Mouse (Mus musculus) spleen, embryonic (tissue): ENCODE results near the gene Pi4k2a.
"Not testable (repeated sequence)": the region's sequence is repeated elsewhere in the genome, so short reads cannot be mapped to it uniquely, and the experiment has no call there.

ENCODE experiments used
- CTCF ChIA-PET: fragments of 350-600 bp; sonication (Branson Sonifier 250); formaldehyde crosslinking; loops from one replicate; lab custom pipeline; 2022; lab: Charles Lee

Pi4k2a gene

DNA sequence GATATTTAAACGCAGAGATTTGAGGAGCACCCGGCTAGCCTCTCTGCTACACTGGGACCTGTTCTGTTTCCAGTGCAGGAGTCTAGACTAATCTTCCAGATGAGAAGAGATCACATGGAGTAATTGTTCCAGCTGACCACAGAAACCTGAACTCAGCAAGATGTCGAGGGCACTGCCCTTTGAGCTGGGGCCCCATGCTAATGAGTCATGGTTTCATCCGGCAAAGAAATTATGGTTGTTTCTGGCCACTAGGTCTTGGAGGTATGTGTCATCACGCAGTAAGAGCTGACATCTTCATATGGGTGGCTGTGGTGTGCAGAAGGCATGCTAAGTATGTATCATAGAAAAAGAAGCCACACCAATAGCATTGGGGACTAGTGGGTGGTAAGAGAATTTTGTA is 10.3 kb upstream of the Pi4k2a start:
- CTCF ChIA-PET, result interaction anchor here (0.6 kb wide), 1 partner anchor 985 kb away, joined by 3 read pairs; no protein-coding TSS in a partner anchor

- CTCF ChIA-PET, result interaction anchor here (0.6 kb wide), 1 partner anchor 986 kb away, joined by 3 read pairs; no protein-coding TSS in a partner anchor
These were observed 9.8 kb upstream of the Pi4k2a start for GRCm38 (mm10) chr19:42080469-42080868.

GRCm38 (mm10) chr19:42081613-42082012 is 8.7 kb upstream of the Pi4k2a start:
- CTCF ChIA-PET, result not testable (repeated sequence)

DNA sequence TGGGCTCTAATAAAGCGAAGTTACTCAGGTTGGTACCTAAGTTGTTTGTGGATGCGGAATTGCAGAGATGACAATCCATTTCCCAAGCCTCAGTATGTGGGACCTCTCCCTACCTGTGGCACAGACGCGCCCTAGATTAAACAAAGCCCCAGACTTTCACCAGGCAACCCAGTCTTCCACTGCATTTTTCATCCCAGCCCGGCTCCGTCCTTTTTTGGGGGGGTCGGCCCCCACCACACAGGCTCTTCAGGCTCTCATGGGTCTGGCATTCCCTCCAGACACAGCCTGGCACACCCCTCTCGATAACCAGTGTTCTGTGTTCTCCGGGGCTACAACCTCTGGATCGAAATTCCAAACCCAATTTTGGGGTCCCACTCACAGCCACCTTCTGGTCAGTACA is 4.6 kb upstream of the Pi4k2a start:
- CTCF ChIA-PET, result no interaction called here

DNA sequence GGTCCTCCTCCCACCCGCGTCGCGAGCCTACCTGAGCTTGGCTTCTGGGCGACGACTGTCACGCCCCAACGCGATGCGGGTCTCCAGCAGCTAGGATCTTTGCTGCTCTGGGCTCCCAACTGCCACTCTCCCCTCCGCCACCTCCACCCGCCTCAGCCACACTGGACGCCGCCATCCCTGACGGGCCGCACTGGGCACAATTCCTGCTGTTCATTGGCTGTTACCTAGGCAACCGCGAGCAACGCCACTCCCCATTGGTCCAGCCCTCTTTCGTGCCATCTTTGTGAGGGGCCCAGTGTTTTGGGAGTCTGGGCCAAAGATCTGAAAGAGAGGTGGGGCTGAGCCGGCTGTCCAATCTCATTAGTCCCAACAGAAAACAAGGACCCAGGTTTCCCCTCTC is 4.1 kb upstream of the Pi4k2a start, which contains the start of gene Morn4:
Gene Morn4 (minus strand): TSS at position 192 of the 400 bp plus-strand sequence.
- CTCF ChIA-PET, result interaction anchor here (1.6 kb wide), 1 partner anchor 43 kb away, joined by 4 read pairs; no protein-coding TSS in a partner anchor

DNA sequence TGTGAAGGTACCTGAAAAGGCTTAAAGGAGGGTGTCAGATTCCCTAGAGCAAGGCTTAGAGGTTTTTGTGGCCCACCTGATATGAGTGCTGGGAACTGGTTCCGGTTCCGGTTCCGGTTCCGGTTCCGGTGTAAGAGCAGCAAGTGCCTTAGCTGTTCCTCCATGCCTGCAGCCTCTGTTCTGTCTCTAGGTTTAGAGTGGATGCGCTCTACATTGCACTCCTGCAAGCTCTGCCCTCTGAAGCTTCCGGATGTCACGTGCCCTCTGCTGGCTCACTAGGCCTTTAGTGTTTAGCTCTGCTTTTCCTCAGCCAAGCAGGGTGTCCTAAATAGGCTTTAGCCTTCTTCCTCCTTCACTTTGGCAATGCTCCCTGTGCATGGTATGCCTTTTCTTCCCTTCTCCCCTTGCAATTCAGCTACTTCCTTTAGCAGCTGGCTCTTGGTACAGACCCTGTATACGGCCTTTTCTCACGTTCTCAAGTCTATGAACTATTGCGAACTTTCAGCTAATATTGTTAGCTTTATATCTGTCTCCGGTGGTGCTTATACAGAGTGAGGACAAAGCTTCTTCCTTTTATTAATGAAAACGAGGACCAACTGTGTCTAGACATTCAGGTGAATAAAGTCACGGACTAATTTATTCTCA is 1.0 kb upstream of the Pi4k2a start:
- CTCF ChIA-PET, result interaction anchor here (0.7 kb wide), 1 partner anchor 53 kb away, joined by 5 read pairs; the partner anchor contains the start of gene Ankrd2

DNA sequence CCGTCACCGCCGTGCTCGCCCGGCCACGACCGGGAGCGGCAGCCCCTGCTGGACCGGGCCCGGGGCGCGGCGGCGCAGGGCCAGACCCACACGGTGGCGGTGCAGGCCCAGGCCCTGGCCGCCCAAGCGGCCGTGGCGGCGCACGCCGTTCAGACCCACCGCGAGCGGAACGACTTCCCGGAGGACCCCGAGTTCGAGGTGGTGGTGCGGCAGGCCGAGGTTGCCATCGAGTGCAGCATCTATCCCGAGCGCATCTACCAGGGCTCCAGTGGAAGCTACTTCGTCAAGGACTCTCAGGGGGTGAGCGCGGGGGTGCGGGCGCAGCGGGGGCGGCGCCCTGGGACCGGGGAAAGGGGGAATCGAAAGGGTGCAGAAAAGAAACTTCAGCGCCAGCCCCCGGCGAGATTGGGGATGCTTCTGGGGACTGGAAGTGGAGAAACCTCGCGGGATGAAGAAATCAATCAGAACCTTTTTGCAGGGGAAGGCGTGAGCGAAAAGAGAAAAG is 419 bp downstream of the Pi4k2a start:
- CTCF ChIA-PET, result interaction anchor here (0.6 to 0.9 kb wide), 2 partner anchors 15 to 20 kb away, joined by 3 to 5 read pairs; no protein-coding TSS in a partner anchor

DNA sequence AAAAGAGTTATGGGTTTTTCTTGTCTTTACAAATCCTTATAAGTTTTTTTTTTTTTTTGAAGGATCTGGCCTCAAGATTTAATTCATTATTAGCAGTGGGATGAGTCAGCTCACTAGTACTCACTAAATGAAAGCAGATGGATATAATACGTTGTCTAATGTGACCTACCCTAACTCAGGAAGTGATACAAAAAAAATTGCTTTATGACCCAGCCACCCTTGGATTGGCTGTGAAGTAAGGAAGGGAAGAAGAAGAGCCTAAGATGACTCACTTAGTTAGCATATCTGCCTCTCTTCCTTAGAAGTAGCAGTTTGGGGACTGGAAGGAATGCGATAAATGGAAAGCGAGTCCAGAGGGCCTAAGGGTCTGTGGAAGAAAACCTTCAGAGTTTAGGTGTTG is 9.1 kb downstream of the Pi4k2a start:
- CTCF ChIA-PET, result no interaction called here

DNA sequence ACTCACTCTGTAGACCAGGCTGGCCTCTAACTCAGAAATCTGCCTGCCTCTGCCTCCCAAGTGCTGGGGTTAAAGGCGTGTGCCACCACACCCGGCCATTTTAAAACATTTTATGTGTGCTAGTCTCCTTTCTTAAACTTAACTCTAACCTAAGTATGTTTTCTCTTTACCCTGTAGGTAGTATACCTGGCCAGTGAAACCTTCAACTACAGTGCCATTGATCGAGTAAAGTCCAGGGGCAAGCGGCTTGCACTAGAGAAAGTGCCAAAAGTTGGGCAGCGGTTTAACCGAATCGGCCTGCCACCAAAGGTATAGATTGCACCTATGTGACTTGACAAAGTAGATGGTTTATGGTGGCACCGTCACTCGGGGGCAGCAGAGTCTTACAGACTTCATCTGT is 14.4 kb downstream of the Pi4k2a start:
- CTCF ChIA-PET, result no interaction called here

GRCm38 (mm10) chr19:42115783-42116335 is 25.6 kb downstream of the Pi4k2a start:
- CTCF ChIA-PET, result no interaction called here

DNA sequence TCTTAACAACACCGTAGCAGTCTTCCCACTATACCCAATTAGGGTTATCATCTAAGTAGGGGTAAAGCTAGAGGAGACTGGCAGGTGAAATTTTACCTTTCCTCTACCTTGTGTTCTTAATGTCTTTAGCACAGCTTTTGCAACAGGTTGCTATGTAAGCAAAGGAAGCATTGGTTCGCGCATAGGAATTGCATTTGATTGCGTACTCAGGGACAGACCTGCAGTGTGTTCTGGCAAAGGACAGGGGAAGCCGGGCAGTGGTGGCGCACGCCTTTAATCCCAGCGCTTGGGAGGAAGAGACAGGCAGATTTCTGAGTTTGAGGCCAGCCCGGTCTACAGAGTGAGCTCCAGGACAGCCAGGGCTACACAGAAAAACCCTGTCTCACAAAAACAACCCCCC is 27.9 kb downstream of the Pi4k2a start:
- CTCF ChIA-PET, result no interaction called here

GRCm38 (mm10) chr19:42118596-42118995 is 28.3 kb downstream of the Pi4k2a start:
- CTCF ChIA-PET, result no interaction called here

- CTCF ChIA-PET, result no interaction called here
These were observed 30.2 kb downstream of the Pi4k2a start for GRCm38 (mm10) chr19:42120451-42120850.

DNA sequence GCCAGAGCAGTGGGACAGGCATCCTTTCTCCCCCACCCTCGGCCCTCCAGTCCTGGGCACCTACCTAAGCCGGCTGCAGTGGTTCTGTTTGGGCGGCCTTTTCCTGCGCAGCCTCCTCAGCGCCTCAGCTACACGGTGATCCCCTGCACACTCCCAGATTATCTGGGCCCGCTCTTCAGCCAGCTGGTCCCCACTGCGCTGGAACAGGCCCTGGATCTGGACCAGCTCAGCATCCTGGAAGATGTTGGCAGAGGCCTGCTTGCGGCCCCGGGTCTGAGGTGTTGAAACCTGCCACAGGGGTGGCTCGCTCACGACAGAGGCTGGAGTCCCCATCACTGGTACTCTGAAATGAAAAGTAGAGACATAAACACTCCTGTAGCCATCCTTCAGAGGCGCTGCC is 34.4 kb downstream of the Pi4k2a start:
- CTCF ChIA-PET, result no interaction called here

GRCm38 (mm10) chr19:42125501-42126218 is 35.4 kb downstream of the Pi4k2a start:
- CTCF ChIA-PET, result no interaction called here

- CTCF ChIA-PET, result no interaction called here
These were observed 35.9 kb downstream of the Pi4k2a start for GRCm38 (mm10) chr19:42126219-42126605.

- CTCF ChIA-PET, result no interaction called here
These were observed 36.8 kb downstream of the Pi4k2a start for GRCm38 (mm10) chr19:42127024-42127423.

DNA sequence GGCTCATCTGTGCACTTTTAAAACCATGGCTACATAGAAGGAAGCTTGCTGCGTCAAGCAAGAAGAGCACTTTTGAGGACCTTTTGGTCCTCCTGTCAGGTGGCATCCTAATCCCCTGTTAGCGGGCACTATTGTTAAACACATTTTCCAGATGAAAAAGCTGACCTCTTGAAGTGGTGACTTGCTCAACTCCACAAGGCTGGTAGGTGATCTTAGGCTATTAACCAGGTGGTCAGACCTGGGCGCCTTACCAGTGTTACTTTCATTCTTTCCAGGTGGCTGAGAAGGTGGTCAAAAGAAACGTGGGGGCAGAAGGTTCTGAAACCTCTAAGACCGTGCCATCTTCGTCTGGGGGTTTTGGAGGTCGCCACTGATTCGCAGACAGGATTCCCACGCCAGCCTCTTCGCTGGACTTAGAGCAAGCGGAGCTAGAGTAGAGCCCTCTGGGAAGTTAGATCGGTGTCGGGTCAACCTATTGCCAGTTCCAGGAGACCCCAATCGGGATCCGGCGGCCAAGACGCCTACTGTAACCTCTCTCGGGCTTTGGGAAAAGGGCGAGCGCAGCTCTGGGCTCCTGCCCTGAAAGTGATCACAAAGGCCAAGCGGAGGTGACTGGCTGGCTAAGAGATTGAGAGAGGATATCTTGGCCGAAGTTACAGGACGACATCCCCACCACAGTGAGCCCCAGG is 37.9 kb downstream of the Pi4k2a start:
- CTCF ChIA-PET, result interaction anchor here (1.3 kb wide), 1 partner anchor 83 kb away, joined by 3 read pairs; the partner anchor contains the start of gene Hoga1

DNA sequence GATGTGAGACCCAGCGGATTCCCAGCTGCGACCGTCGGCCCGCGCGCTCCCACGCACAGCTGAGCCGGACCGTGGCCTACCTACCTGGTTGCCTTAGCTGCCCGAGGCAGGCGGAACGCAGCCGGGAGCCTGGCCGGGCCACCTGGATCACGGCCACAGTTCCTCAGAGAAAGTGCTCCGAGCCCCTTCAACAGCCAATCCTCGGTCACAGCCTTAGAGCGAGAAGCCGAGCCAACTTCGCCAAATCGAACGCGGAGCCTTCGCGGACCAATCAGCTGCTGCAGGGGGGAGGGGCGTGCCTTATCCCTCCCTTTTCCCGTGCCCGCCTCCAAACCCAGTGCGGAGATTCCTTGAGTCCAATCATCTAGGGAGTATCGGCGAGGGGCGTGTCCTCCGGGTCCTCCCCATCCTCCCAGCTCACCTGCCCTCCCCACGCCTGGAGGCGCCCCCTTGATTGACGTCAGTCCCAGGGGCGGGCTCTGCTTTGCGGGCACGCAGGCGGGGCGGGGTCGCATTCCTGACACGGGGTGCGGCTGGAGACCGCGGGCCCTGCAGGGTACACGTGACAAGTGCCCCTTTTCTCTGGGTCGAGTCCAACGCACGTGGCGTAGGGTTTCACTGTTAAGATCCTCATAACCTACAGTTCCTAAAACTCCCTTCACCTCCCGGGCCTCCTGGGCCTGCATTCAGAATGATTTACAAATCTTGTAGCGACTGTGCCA is 38.7 kb downstream of the Pi4k2a start, which contains the start of gene Avpi1:
Gene Avpi1 (minus strand): TSS at position 273 of the 722 bp plus-strand sequence.
- CTCF ChIA-PET, result interaction anchor here (1.0 kb wide), 1 partner anchor 42 kb away, joined by 4 read pairs; the partner anchor contains the start of gene Morn4

- CTCF ChIA-PET, result interaction anchor here (0.9 to 1.4 kb wide), 3 partner anchors 15 to 43 kb away, joined by 4 to 7 read pairs (median 4); partner anchors contain the start of gene Morn4
These were observed 39.4 kb downstream of the Pi4k2a start for GRCm38 (mm10) chr19:42129509-42130293.
